In the genomic region with DNA sequence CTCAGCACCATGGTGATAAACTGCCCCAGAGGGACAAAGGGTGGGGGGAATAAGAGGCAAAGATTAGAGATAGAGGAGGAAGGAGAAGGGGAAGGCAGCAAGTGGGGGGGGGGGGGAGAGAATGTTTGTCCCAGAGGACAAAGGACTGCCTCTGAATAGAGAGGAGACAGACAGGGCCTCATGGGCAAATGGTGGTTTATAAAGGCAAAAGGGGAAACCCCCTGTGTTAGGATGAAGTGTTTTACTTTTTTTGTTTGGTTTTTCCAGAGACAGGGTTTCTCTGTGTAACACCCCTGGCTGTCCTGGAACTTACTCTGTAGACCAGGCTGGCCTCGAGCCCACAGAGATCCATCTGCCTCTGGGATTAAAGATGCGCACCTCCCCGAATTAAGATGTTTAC, we compare ENCODE assay signal across 20 mouse cellular contexts. TPM values are rescaled to one million over a fixed set of nuclear protein-coding genes. Genes with fewer than 3 reads are reported as not detected.
A peak's percentile ranks its signal among the peaks of the same experiment; 100 is the strongest.
DNase-seq lines count a peak whose midpoint lies in the region; ATAC-seq and TF ChIP-seq lines count a peak whose summit lies in the region.
"Had no signal": no experiment of that assay in that cellular context is flagged by ENCODE, and none has a peak within 500 bp of the region (broad histone marks: within the 10 kb centered on the region; RNA-seq: fewer than 3 reads in every experiment).

No protein-coding gene starts in this region.

- no peak for DNase-seq in midbrain, embryonic 11.5 days (ENCODE audit: low spot score, missing footprints)
- DNase-seq in midbrain, embryonic 14.5 days, result no peak
- no peak for DNase-seq in CH12.LX (ENCODE audit: extremely low read depth)
- DNase-seq: adrenal gland, adult 2 months; adrenal gland, adult 8-10 months; adrenal gland, postnatal 10 days; adrenal gland, postnatal 14 days; adrenal gland, postnatal 25 days; adrenal gland, postnatal 36 days; B cell, adult 2 months; cerebellum, adult 11 months; cerebellum, adult 11-12 months; cerebellum, adult 18-20 months; cerebellum, adult 2 months; cerebellum, adult 8-10 months had no signal

- H3K9me3 ChIP-seq in midbrain, embryonic 11.5 days (ENCODE audit: control insufficient read depth, low read length), result no peaks in the 10 kb centered on the region
- H3K9me3 ChIP-seq in midbrain, embryonic 14.5 days (ENCODE audit: control insufficient read depth, low read length), result no peaks in the 10 kb centered on the region
- H3K9me3 ChIP-seq in CH12.LX (replicated peaks; ENCODE audit: low read length), result no peaks in the 10 kb centered on the region
- H3K9me3 ChIP-seq: G1E had no signal

- dilution Hi-C loops in CH12.LX (cut with MboI; ENCODE audit: extremely low pct_ligation_motif_present, extremely low pct_unique_long_range_greater_than_20kb, low sequenced_read_pairs), result no loop called here

- ATAC-seq in midbrain, embryonic 11.5 days (ENCODE audit: low FRiP score), result no peak
- ATAC-seq in midbrain, embryonic 14.5 days (ENCODE audit: low FRiP score, low TSS enrichment), result no peak
- ATAC-seq in activated CD4-positive, CD25-positive, alpha-beta regulatory T cell, adult 4 months, result no peak
- ATAC-seq: CD4-positive, CD25-positive, alpha-beta regulatory T cell, adult 4 months; Patski had no signal

- TF ChIP-seq POLR2A in CH12.LX (IDR thresholded peaks at IDR 0.05; ENCODE audit: low read depth, low read length), result no peak

- no peaks in the 10 kb centered on the region for H3K4me1 ChIP-seq in midbrain, embryonic 11.5 days (ENCODE audit: control insufficient read depth, insufficient read depth, low read length)
- H3K4me1 ChIP-seq in midbrain, embryonic 14.5 days (ENCODE audit: control insufficient read depth, insufficient read depth, low read length), result no peaks in the 10 kb centered on the region
- peaks cover 6 to 19% of the 10 kb centered on the region in 2 experiments for H3K4me1 ChIP-seq in CH12.LX (ENCODE audit: control insufficient read depth in 1 of 2, insufficient read depth in 2 of 2)

- no peak overlapping the region for H3K4me2 ChIP-seq in midbrain, embryonic 11.5 days
- no peak overlapping the region for H3K4me2 ChIP-seq in midbrain, embryonic 14.5 days (ENCODE audit: low read length)
- peak overlapping the region; percentile 81 for H3K4me2 ChIP-seq in CH12.LX (ENCODE audit: insufficient read depth, low read depth, poor library complexity, severe bottlenecking)

- in situ Hi-C loops in CH12.LX (cut with MboI; ENCODE audit: low pct_ligation_motif_present, low pct_unique_long_range_greater_than_20kb, low sequenced_read_pairs), result no loop called here

- peak; percentile 49; the same call in 1 of the 2 replicates for TF ChIP-seq EP300 in CH12.LX (IDR thresholded peaks at IDR 0.05; ENCODE audit: low read length)

- no peak for TF ChIP-seq RAD21 in CH12.LX (IDR thresholded peaks at IDR 0.05; ENCODE audit: low read depth, low read length)

- no peaks in the 10 kb centered on the region for H3K79me2 ChIP-seq in CH12.LX (replicated peaks; ENCODE audit: control insufficient read depth, extremely low read depth, insufficient read depth, poor library complexity, severe bottlenecking)

- TF ChIP-seq CTCF in CH12.LX (conservative IDR thresholded peaks at IDR 0.05 in 1 of 2, IDR thresholded peaks at IDR 0.05 in 1 of 2; ENCODE audit: low read depth in 2 of 2, low read length in 2 of 2), result no peak

- no peaks in the 10 kb centered on the region for H3K27me3 ChIP-seq in midbrain, embryonic 11.5 days (ENCODE audit: control insufficient read depth, insufficient read depth, low read length)
- no peaks in the 10 kb centered on the region for H3K27me3 ChIP-seq in midbrain, embryonic 14.5 days (ENCODE audit: control insufficient read depth, insufficient read depth, low read length)
- H3K27me3 ChIP-seq in CH12.LX (replicated peaks), result peaks cover 3% of the 10 kb centered on the region

- 0 out of 2 replicates have a peak overlapping the region, but pooled peaks have one; percentile 2 for H3K9ac ChIP-seq in midbrain, embryonic 11.5 days (ENCODE audit: low read length)
- no peak overlapping the region for H3K9ac ChIP-seq in midbrain, embryonic 14.5 days (replicated peaks; ENCODE audit: low read length)
- no peak overlapping the region for H3K9ac ChIP-seq in CH12.LX (ENCODE audit: insufficient read depth, low read depth)

- WGBS in midbrain, embryonic 11.5 days, result 58% methylated on average over 3 of the region's 3 CpGs
- 43% methylated on average over 3 of the region's 3 CpGs for WGBS in midbrain, embryonic 14.5 days

- H3K4me3 ChIP-seq in midbrain, embryonic 11.5 days (ENCODE audit: low read depth, low read length), result no peak overlapping the region
- no peak overlapping the region for H3K4me3 ChIP-seq in midbrain, embryonic 14.5 days (replicated peaks; ENCODE audit: low read depth, low read length)
- H3K4me3 ChIP-seq in CH12.LX (replicated peaks in 1 of 3; ENCODE audit: low read depth in 2 of 3, low read length in 2 of 3, poor library complexity in 1 of 3), result no peak overlapping the region

- H3K36me3 ChIP-seq in midbrain, embryonic 11.5 days (ENCODE audit: control insufficient read depth, insufficient read depth, low read length), result no peaks in the 10 kb centered on the region
- H3K36me3 ChIP-seq in midbrain, embryonic 14.5 days (ENCODE audit: control insufficient read depth, insufficient read depth, low read length), result no peaks in the 10 kb centered on the region
- H3K36me3 ChIP-seq in CH12.LX (replicated peaks in 1 of 2; ENCODE audit: control insufficient read depth in 1 of 2, insufficient read depth in 1 of 2, low read length in 1 of 2), result no peaks in the 10 kb centered on the region
- H3K36me3 ChIP-seq: G1E had no signal

- H3K27ac ChIP-seq in midbrain, embryonic 11.5 days (ENCODE audit: low read depth, low read length), result no peak overlapping the region
- H3K27ac ChIP-seq in midbrain, embryonic 14.5 days (replicated peaks; ENCODE audit: low read depth, low read length), result no peak overlapping the region
- H3K27ac ChIP-seq in CH12.LX (ENCODE audit: insufficient read depth, low read depth), result no peak overlapping the region

TF ChIP-seq in CH12.LX, 34 proteins besides CTCF, POLR2A, EP300 and RAD21:
- TF ChIP-seq TCF12 (IDR thresholded peaks at IDR 0.05; ENCODE audit: low read depth, low read length), result no peak
- TF ChIP-seq MAZ (IDR thresholded peaks at IDR 0.05; ENCODE audit: low read depth, low read length), result 0 out of 2 replicates have a peak, but pooled peaks have one; percentile 51
- no peak for TF ChIP-seq MYC (IDR thresholded peaks at IDR 0.05; ENCODE audit: low read depth, low read length)
- TF ChIP-seq ZNF384 (IDR thresholded peaks at IDR 0.05; ENCODE audit: low read depth, low read length), result peak; percentile 55; the same call in 1 of the 2 replicates
- TF ChIP-seq NELFE (IDR thresholded peaks at IDR 0.05; ENCODE audit: low read depth, low read length), result no peak
- TF ChIP-seq IRF4 (IDR thresholded peaks at IDR 0.05; ENCODE audit: low read depth, low read length), result 0 out of 2 replicates have a peak, but pooled peaks have one; percentile 28
- 0 out of 2 replicates have a peak, but pooled peaks have one; percentile 10 for TF ChIP-seq ETS1 (conservative IDR thresholded peaks at IDR 0.05; ENCODE audit: low read depth, low read length)
- TF ChIP-seq KAT2A (IDR thresholded peaks at IDR 0.05; ENCODE audit: insufficient replicate concordance, low read length), result no peak
- no peak for TF ChIP-seq ZC3H11A (IDR thresholded peaks at IDR 0.05; ENCODE audit: low read depth, low read length)
- TF ChIP-seq JUND (conservative IDR thresholded peaks at IDR 0.05; ENCODE audit: low read depth, low read length), result no peak
- no peak for TF ChIP-seq PAX5 (IDR thresholded peaks at IDR 0.05; ENCODE audit: low read length)
TF ChIP-seq in CH12.LX: peak in this region for 4.

RNA-seq across cellular contexts. Expression of gene Dpm3, which starts 1.1 kb away (rescaled TPM):
- 83.0 and 87.2 TPM in 2 replicates for polyA plus RNA-seq in midbrain, embryonic 11.5 days (2014; fragmentation: Nextera tagmentation; extraction: Ambion mirVana)
- polyA plus RNA-seq in midbrain, embryonic 14.5 days (2014; fragmentation: Nextera tagmentation; extraction: Ambion mirVana), result 71.6 and 84.1 TPM in 2 replicates
- 189 and 228 TPM in 2 replicates for total RNA-seq in CH12.LX (2012; rRNA removed)
- total RNA-seq in CH12.LX (2014; rRNA removed), result 45.8 and 52.7 TPM in 2 replicates
- polyA plus RNA-seq in CH12.LX (2012; ENCODE audit: insufficient read length, low read depth), result 70.4 and 74.8 TPM in 2 replicates
- 100 to 1,000 TPM; 124 to 160 TPM for polyA plus RNA-seq in activated CD4-positive, CD25-positive, alpha-beta regulatory T cell, adult 4 months (2017; shearing (Covaris generic))

RNA-seq across cellular contexts. Expression of gene Slc50a1, which starts 10.2 kb away (rescaled TPM):
- 33.0 and 34.7 TPM in 2 replicates for polyA plus RNA-seq in midbrain, embryonic 11.5 days (2014; fragmentation: Nextera tagmentation; extraction: Ambion mirVana)
- 35.3 and 38.1 TPM in 2 replicates for polyA plus RNA-seq in midbrain, embryonic 14.5 days (2014; fragmentation: Nextera tagmentation; extraction: Ambion mirVana)
- total RNA-seq in CH12.LX (2012; rRNA removed), result 47.8 and 50.9 TPM in 2 replicates
- 40.6 and 41.8 TPM in 2 replicates for total RNA-seq in CH12.LX (2014; rRNA removed)
- polyA plus RNA-seq in CH12.LX (2012; ENCODE audit: insufficient read length, low read depth), result 44.7 and 56.0 TPM in 2 replicates
- polyA plus RNA-seq in activated CD4-positive, CD25-positive, alpha-beta regulatory T cell, adult 4 months (2017; shearing (Covaris generic)), result 100 to 1,000 TPM; 195 to 254 TPM
- polyA plus RNA-seq: G1E had no signal

RNA-seq across cellular contexts. Expression of gene Trim46, which starts 14.1 kb away (rescaled TPM):
- polyA plus RNA-seq in midbrain, embryonic 11.5 days (2014; fragmentation: Nextera tagmentation; extraction: Ambion mirVana), result 7.1 and 8.5 TPM in 2 replicates
- 63.4 and 71.8 TPM in 2 replicates for polyA plus RNA-seq in midbrain, embryonic 14.5 days (2014; fragmentation: Nextera tagmentation; extraction: Ambion mirVana)
- 1.9 and 2.0 TPM in 2 replicates for total RNA-seq in CH12.LX (2012; rRNA removed)
- total RNA-seq in CH12.LX (2014; rRNA removed), result 0.36 TPM in 2 replicates
- 1.4 and 1.9 TPM in 2 replicates for polyA plus RNA-seq in CH12.LX (2012; ENCODE audit: insufficient read length, low read depth)
- 1 to 10 TPM; 2.1 to 3.4 TPM for polyA plus RNA-seq in activated CD4-positive, CD25-positive, alpha-beta regulatory T cell, adult 4 months (2017; shearing (Covaris generic))

RNA-seq across cellular contexts. Expression of gene Krtcap2, which starts 14.4 kb away (rescaled TPM):
- 261 and 270 TPM in 2 replicates for polyA plus RNA-seq in midbrain, embryonic 11.5 days (2014; fragmentation: Nextera tagmentation; extraction: Ambion mirVana)
- polyA plus RNA-seq in midbrain, embryonic 14.5 days (2014; fragmentation: Nextera tagmentation; extraction: Ambion mirVana), result 199 and 237 TPM in 2 replicates
- total RNA-seq in CH12.LX (2012; rRNA removed), result 141 and 143 TPM in 2 replicates
- total RNA-seq in CH12.LX (2014; rRNA removed), result 127 and 180 TPM in 2 replicates
- polyA plus RNA-seq in CH12.LX (2012; ENCODE audit: insufficient read length, low read depth), result 198 and 230 TPM in 2 replicates
- polyA plus RNA-seq in activated CD4-positive, CD25-positive, alpha-beta regulatory T cell, adult 4 months (2017; shearing (Covaris generic)), result 100 to 1,000 TPM; 275 to 319 TPM

RNA-seq across cellular contexts. Expression of gene Efna1, which starts 20.7 kb away (rescaled TPM):
- 12.2 and 12.5 TPM in 2 replicates for polyA plus RNA-seq in midbrain, embryonic 11.5 days (2014; fragmentation: Nextera tagmentation; extraction: Ambion mirVana)
- polyA plus RNA-seq in midbrain, embryonic 14.5 days (2014; fragmentation: Nextera tagmentation; extraction: Ambion mirVana), result 5.2 and 8.7 TPM in 2 replicates
- total RNA-seq in CH12.LX (2012; rRNA removed), result 0.59 and 0.93 TPM in 2 replicates
- total RNA-seq in CH12.LX (2014; rRNA removed), result 0.62 and 0.70 TPM in 2 replicates
- polyA plus RNA-seq in CH12.LX (2012; ENCODE audit: insufficient read length, low read depth), result 0.71 and 0.80 TPM in 2 replicates
- polyA plus RNA-seq in activated CD4-positive, CD25-positive, alpha-beta regulatory T cell, adult 4 months (2017; shearing (Covaris generic)), result not detected
- total RNA-seq: MEL had no signal
- polyA plus RNA-seq: CD4-positive, CD25-positive, alpha-beta regulatory T cell, adult 4 months; G1E had no signal
